Mouse (Mus musculus): ENCODE measurements around the gene Dclre1b.

GRCm38 (mm10) chr3:103789096-103789495, 20.1 kb downstream of the Dclre1b start:
- no peak for TF ChIP-seq POLR2A (IDR thresholded peaks at IDR 0.05; ENCODE audit: borderline replicate concordance, extremely low read depth, insufficient read depth, insufficient read length, poor library complexity, severe bottlenecking)
- TF ChIP-seq CTCF (IDR thresholded peaks at IDR 0.05; ENCODE audit: borderline replicate concordance, extremely low read depth, insufficient read depth, insufficient read length): no peak

Data from brain, embryonic 14.5 days (tissue).